Mouse (Mus musculus) gastrocnemius, adult 2 months (tissue): Measurements from ENCODE around the gene Tspan4. TPM values are rescaled to one million over a fixed set of nuclear protein-coding genes. Genes with fewer than 3 reads are reported as not detected.

ENCODE experiments used
- DNase-seq: peaks from one replicate; pipeline ENCODE4 v3.0.0; 2022
- H3K27ac ChIP-seq: fragments of 200-600 bp; 2 replicates; pipeline ENCODE4 v1.8.1; 2022; ENCODE audit warnings: mild to moderate bottlenecking
- H3K4me3 ChIP-seq: fragments of 200-600 bp; 2 replicates; pipeline ENCODE4 v1.8.1; 2022; ENCODE audit warnings: mild to moderate bottlenecking, moderate library complexity
- CTCF ChIP-seq: fragments of 200-600 bp; IDR thresholded peaks from 2 replicates; pipeline ENCODE4 v1.8.1; 2022; ENCODE audit warnings: antibody characterized with exemption, mild to moderate bottlenecking, moderate library complexity
- intact Hi-C: fragments of 180-260 bp; cut with DNase I; formaldehyde crosslinking; loops from one replicate; pipeline ENCODE4 v1.15.1; 2025
- total RNA-seq, 2 experiments: library from RNA; stranded (reverse); gene quantifications; 2 replicates each; pipeline ENCODE4 v1.2.3; 2021

The Tspan4 gene
- total RNA-seq, 2 experiments from 2014 or later: 7.6 to 8.2 TPM

- H3K27ac ChIP-seq: peak within 1 kb of the TSS; percentile 93
- intact Hi-C loops: loop anchor here (1.0 to 5.0 kb wide), 2 partner anchors 23 to 142 kb away; partner anchors contain the start of gene Ap2a2
- peak within 1 kb of the TSS; percentile 92 for H3K4me3 ChIP-seq
- no peak for TF ChIP-seq CTCF
- DNase-seq: peak; percentile 99
These were observed 64.7 kb downstream of the Tspan4 start, which contains the start of gene Chid1 for GRCm38 (mm10) chr7:141539556-141540311. Chid1 (minus strand) TSS chr7:141539857.

DNA sequence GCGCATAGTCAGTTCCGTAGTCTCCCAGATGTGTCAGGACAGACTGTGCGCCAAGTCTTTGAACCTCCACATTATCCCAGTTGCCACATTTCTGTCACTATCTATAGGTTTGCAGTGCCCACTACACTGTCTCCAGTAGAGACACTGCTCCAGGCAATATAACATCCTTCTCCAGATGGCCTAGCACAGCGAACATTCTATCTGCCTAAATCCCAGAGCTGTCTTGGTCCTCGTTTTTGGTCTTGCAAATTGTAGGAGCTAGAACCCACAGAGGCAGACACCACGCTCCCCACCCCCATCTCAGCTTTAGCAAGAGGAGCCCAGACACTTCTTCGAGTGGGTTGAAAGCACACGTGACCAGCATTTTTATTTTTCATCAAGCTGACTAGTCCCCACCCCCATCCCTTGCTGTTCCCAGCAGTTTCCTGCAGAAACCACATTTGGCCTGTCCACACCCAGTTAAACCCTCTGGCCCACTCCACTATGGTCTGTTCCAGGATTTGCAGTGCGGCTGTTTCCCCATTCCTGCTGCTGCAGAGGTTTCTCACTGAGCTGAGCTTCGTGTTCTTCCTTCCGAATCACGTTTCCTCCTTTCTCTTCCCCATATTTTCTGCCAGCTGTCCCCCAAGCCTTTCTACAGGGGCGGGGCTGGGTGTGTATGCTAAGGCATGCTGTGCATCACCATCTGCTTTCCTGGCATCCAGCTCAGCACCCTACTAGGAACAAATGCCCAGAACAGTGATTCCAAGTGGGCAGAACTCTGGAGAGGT lies 65.5 kb downstream of the Tspan4 start:
- Histone ChIP-seq H3K4me3 (peak overlapping the region; percentile 92), H3K27ac (peak overlapping the region; percentile 93)
- TF ChIP-seq CTCF: no peak
- intact Hi-C loops: loop anchor here (1.0 kb wide), 1 partner anchor 22 kb away; the partner anchor contains the start of gene Ap2a2
- peak; percentile 74 for DNase-seq

- TF ChIP-seq CTCF: no peak
- H3K27ac ChIP-seq: peak overlapping the region; percentile 93; the same call in 1 of the 2 replicates
- intact Hi-C loops: no loop called here
- DNase-seq: no peak
- H3K4me3 ChIP-seq: no peak overlapping the region
These were observed 66.6 kb downstream of the Tspan4 start for GRCm38 (mm10) chr7:141541681-141542080.

- TF ChIP-seq CTCF: no peak
- no peak for DNase-seq
- H3K27ac ChIP-seq: 0 out of 2 replicates have a peak overlapping the region, but pooled peaks have one; percentile 1
- no peak overlapping the region for H3K4me3 ChIP-seq
- intact Hi-C loops: no loop called here
These were observed 67.5 kb downstream of the Tspan4 start for GRCm38 (mm10) chr7:141542588-141542987.

Other genes starting within 250 kb of the Tspan4 start
- 10 to 100 TPM; 22.4 to 28.1 TPM for gene Phrf1, start 246.5 kb upstream of the Tspan4 start, total RNA-seq
- gene Irf7, start 208.8 kb upstream of the Tspan4 start, total RNA-seq: 1 to 10 TPM; 1.1 TPM
- not detected for gene Cdhr5, start 198.5 kb upstream of the Tspan4 start, total RNA-seq
- gene Sct, start 196.1 kb upstream of the Tspan4 start, total RNA-seq: not detected
- not detected for gene Drd4, start 183.2 kb upstream of the Tspan4 start, total RNA-seq
- gene Deaf1, start 147.6 kb upstream of the Tspan4 start, total RNA-seq: 10 to 100 TPM; 13.3 to 14.0 TPM
- 10 to 100 TPM; 11.5 to 16.9 TPM for gene Tmem80, start 147.5 kb upstream of the Tspan4 start, total RNA-seq
- gene Eps8l2, start 136.4 kb upstream of the Tspan4 start, total RNA-seq: 1 to 10 TPM; 2.6 to 3.1 TPM
- gene Taldo1, start 83.0 kb upstream of the Tspan4 start, total RNA-seq: 10 to 100 TPM; 77.5 to 88.3 TPM
- gene Gatd1, start 61.1 kb upstream of the Tspan4 start, total RNA-seq: 1 to 10 TPM; 5.5 to 8.3 TPM
- under 1 TPM; 0.28 to 0.31 TPM for gene Cend1, start 45.7 kb upstream of the Tspan4 start, total RNA-seq
- gene Slc25a22, start 37.3 kb upstream of the Tspan4 start, total RNA-seq: 10 to 100 TPM; 18.6 to 26.1 TPM
- gene Pidd1, start 31.2 kb upstream of the Tspan4 start, total RNA-seq: under 1 TPM; 0.08 to 0.20 TPM
- gene Rplp2, start 27.9 kb upstream of the Tspan4 start, total RNA-seq: 100 to 1,000 TPM; 567 to 623 TPM
- gene Pnpla2, start 20.0 kb upstream of the Tspan4 start, total RNA-seq: 100 to 1,000 TPM; 345 to 348 TPM
- 1 to 10 TPM; 6.1 to 6.3 TPM for gene Cracr2b, start 14.1 kb upstream of the Tspan4 start, total RNA-seq
- 10 to 100 TPM; 83.2 to 90.2 TPM for gene Cd151, start 7.8 kb upstream of the Tspan4 start, total RNA-seq
- gene Polr2l, start 108 bp upstream of the Tspan4 start, total RNA-seq: 10 to 100 TPM; 55.5 to 58.8 TPM
- 10 to 100 TPM; 11.5 to 21.6 TPM for gene Chid1, start 64.6 kb downstream of the Tspan4 start, total RNA-seq
- 10 to 100 TPM; 52.2 to 52.9 TPM for gene Ap2a2, start 86.9 kb downstream of the Tspan4 start, total RNA-seq
- gene Muc6, start 180.1 kb downstream of the Tspan4 start, total RNA-seq: not detected
- under 1 TPM in 1 of 2 experiments, not detected in 1; 0.08 TPM for gene Muc2, start 215.1 kb downstream of the Tspan4 start, total RNA-seq